Mouse (Mus musculus): ENCODE results near the gene Grik1. TPM values are rescaled to one million over a fixed set of nuclear protein-coding genes. Genes with fewer than 3 reads are reported as not detected.

Grik1 gene
- polyA plus RNA-seq, 1 experiment: not detected

DNA sequence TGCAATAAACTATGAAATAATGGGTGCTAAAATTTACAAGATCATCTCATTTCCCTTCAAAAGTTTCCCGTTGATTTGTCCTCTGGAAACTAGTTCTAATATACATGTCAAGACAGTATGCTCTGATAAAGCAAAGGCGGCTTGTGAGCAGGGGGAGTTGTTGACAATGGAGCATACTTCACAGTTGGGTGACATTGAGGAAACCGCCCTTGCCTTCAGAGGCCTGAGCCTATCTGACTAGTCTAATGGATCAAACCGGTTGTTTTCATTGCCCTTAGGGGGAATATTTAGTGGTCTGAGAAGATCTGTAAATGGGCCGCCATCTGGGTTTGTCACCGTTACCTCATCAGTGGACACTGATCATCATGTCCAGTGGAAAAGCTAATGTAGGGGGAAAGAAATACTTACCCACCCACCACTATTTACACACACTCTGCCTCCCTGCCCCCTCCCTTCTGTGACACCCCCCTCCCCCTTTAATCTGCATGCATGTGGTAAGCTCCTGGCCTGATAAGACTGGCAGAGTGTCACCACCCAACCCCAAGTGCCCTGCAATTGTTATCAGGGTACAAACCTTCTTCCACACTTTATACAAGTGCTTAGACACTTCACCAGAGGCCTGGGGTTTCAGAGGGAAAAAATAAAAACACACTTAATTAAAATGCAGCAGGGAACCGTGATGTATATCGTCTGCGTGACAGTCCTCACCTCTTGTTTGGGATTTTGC, 335.2 kb downstream of the Grik1 start:
- no peak overlapping the region for H3K9ac ChIP-seq (ENCODE audit: low read depth, poor library complexity, severe bottlenecking)
- H3K9me3 ChIP-seq (replicated peaks; ENCODE audit: control insufficient read depth, insufficient read depth, low read length, poor library complexity, severe bottlenecking): no peaks in the 10 kb centered on the region
- no peak overlapping the region for H3K4me3 ChIP-seq (ENCODE audit: low read depth, low read length)
- TF ChIP-seq CTCF (IDR thresholded peaks at IDR 0.05; ENCODE audit: low read depth, low read length): no peak
- no peak for TF ChIP-seq POLR2A (IDR thresholded peaks at IDR 0.05; ENCODE audit: insufficient read depth, low read length)
- TF ChIP-seq EP300 (IDR thresholded peaks at IDR 0.05; ENCODE audit: insufficient read depth, low read depth, low read length): no peak
- H3K27me3 ChIP-seq (ENCODE audit: control insufficient read depth, insufficient read depth, low read length, poor library complexity, severe bottlenecking): no peaks in the 10 kb centered on the region
- H3K36me3 ChIP-seq (ENCODE audit: control insufficient read depth, insufficient read depth, low read length, poor library complexity, severe bottlenecking): no peaks in the 10 kb centered on the region
- no peaks in the 10 kb centered on the region for H3K4me1 ChIP-seq (ENCODE audit: control insufficient read depth, insufficient read depth, low read length)
- H3K27ac ChIP-seq (ENCODE audit: insufficient read depth, low read length): no peak overlapping the region

DNA sequence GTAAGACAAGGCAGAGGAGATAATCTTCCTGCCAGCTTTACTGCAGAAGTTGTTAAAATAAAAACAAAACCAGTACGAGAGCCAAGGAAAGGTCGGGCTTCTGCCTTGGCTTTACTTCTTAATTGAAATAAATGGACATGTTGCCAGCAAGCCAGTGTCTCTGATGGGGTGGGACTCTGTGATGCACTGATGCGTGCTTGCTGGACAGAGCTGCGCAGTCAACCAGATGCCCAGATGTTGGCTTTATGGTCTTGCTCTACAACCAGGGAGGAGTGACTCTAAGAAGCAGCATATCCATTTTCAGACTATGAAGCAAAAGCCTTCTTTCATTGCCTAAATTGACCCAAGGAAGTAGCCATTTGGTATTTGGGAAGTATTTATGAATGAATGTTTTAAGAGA, 336.9 kb downstream of the Grik1 start:
- H3K27me3 ChIP-seq (ENCODE audit: control insufficient read depth, insufficient read depth, low read length, poor library complexity, severe bottlenecking): no peaks in the 10 kb centered on the region
- H3K4me3 ChIP-seq (ENCODE audit: low read depth, low read length): no peak overlapping the region
- H3K9ac ChIP-seq (ENCODE audit: low read depth, poor library complexity, severe bottlenecking): no peak overlapping the region
- H3K4me1 ChIP-seq (ENCODE audit: control insufficient read depth, insufficient read depth, low read length): no peaks in the 10 kb centered on the region
- H3K9me3 ChIP-seq (replicated peaks; ENCODE audit: control insufficient read depth, insufficient read depth, low read length, poor library complexity, severe bottlenecking): no peaks in the 10 kb centered on the region
- no peaks in the 10 kb centered on the region for H3K36me3 ChIP-seq (ENCODE audit: control insufficient read depth, insufficient read depth, low read length, poor library complexity, severe bottlenecking)
- no peak overlapping the region for H3K27ac ChIP-seq (ENCODE audit: insufficient read depth, low read length)
- TF ChIP-seq EP300 (IDR thresholded peaks at IDR 0.05; ENCODE audit: insufficient read depth, low read depth, low read length) (no peak), CTCF (IDR thresholded peaks at IDR 0.05; ENCODE audit: low read depth, low read length) (no peak), POLR2A (IDR thresholded peaks at IDR 0.05; ENCODE audit: insufficient read depth, low read length) (no peak)

DNA sequence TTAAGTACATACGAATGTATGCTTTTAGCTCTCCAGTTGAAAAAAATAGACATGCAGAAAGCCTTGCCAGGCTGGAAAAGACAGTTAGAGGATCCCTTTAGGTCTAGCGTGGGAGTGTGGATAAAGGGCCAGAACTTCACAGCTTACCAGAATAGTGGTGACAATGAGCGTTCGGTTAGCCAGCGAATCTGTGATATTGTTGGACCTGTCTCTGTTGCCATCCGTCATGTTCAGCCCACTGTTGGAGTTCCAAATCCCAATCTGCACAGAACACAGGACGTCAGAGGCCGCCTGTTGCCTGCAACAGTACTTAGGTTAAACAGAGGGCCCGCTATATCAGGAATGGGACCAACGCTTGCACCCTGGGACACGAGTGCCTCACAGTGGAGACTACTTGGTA, 340.2 kb downstream of the Grik1 start:
- TF ChIP-seq POLR2A (IDR thresholded peaks at IDR 0.05; ENCODE audit: insufficient read depth, low read length) (no peak), EP300 (IDR thresholded peaks at IDR 0.05; ENCODE audit: insufficient read depth, low read depth, low read length) (no peak), CTCF (IDR thresholded peaks at IDR 0.05; ENCODE audit: low read depth, low read length) (no peak)
- Histone ChIP-seq H3K27ac (ENCODE audit: insufficient read depth, low read length) (no peak overlapping the region), H3K9ac (ENCODE audit: low read depth, poor library complexity, severe bottlenecking) (no peak overlapping the region), H3K36me3 (ENCODE audit: control insufficient read depth, insufficient read depth, low read length, poor library complexity, severe bottlenecking) (no peaks in the 10 kb centered on the region), H3K9me3 (replicated peaks; ENCODE audit: control insufficient read depth, insufficient read depth, low read length, poor library complexity, severe bottlenecking) (no peaks in the 10 kb centered on the region), H3K4me1 (ENCODE audit: control insufficient read depth, insufficient read depth, low read length) (no peaks in the 10 kb centered on the region), H3K27me3 (ENCODE audit: control insufficient read depth, insufficient read depth, low read length, poor library complexity, severe bottlenecking) (no peaks in the 10 kb centered on the region), H3K4me3 (ENCODE audit: low read depth, low read length) (no peak overlapping the region)

DNA sequence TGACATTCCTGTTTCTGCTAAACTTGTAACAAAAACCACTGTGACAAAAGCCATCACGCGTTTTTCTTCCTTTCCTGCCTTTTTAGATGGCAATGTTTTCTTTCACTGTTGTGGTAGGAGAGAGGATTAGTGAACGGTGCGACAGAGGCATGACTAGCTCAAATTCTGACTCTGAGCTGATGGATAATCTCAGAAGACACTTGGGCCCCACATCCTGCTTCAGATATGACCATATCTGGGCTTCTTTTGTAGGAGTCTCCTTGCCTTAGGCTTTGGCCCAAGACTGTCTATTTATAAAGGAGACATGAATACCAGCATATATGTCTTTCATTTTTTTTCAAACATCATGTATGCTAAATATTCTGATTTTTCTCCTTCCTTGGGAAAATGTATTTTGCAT, 341.9 kb downstream of the Grik1 start:
- TF ChIP-seq POLR2A (IDR thresholded peaks at IDR 0.05; ENCODE audit: insufficient read depth, low read length) (no peak), CTCF (IDR thresholded peaks at IDR 0.05; ENCODE audit: low read depth, low read length) (no peak), EP300 (IDR thresholded peaks at IDR 0.05; ENCODE audit: insufficient read depth, low read depth, low read length) (no peak)
- Histone ChIP-seq H3K36me3 (ENCODE audit: control insufficient read depth, insufficient read depth, low read length, poor library complexity, severe bottlenecking) (no peaks in the 10 kb centered on the region), H3K9ac (ENCODE audit: low read depth, poor library complexity, severe bottlenecking) (no peak overlapping the region), H3K9me3 (replicated peaks; ENCODE audit: control insufficient read depth, insufficient read depth, low read length, poor library complexity, severe bottlenecking) (no peaks in the 10 kb centered on the region), H3K27me3 (ENCODE audit: control insufficient read depth, insufficient read depth, low read length, poor library complexity, severe bottlenecking) (no peaks in the 10 kb centered on the region), H3K4me3 (ENCODE audit: low read depth, low read length) (no peak overlapping the region), H3K27ac (ENCODE audit: insufficient read depth, low read length) (no peak overlapping the region), H3K4me1 (ENCODE audit: control insufficient read depth, insufficient read depth, low read length) (no peaks in the 10 kb centered on the region)

DNA sequence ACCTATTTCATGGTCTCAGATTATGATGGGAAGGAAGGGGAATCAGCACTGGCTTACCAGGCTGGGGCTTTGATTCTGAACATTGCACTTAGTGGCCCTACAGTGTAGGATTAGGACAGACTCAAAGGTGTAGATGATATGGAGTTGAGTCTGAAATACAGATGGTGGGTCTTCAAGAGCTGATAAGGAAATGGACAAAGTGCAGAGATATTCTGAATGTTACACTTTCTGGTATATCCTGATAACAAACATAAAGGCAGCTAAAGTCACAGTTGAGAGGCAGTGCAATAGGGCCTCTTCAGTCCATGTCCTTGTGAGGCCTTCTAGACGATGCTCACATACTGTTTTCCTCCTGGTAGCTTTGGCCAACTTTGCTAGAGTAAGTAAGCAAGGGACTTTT, 345.7 kb downstream of the Grik1 start:
- Histone ChIP-seq H3K4me1 (ENCODE audit: control insufficient read depth, insufficient read depth, low read length) (no peaks in the 10 kb centered on the region), H3K4me3 (ENCODE audit: low read depth, low read length) (no peak overlapping the region), H3K27ac (ENCODE audit: insufficient read depth, low read length) (no peak overlapping the region), H3K36me3 (ENCODE audit: control insufficient read depth, insufficient read depth, low read length, poor library complexity, severe bottlenecking) (no peaks in the 10 kb centered on the region), H3K9ac (ENCODE audit: low read depth, poor library complexity, severe bottlenecking) (no peak overlapping the region), H3K9me3 (replicated peaks; ENCODE audit: control insufficient read depth, insufficient read depth, low read length, poor library complexity, severe bottlenecking) (no peaks in the 10 kb centered on the region), H3K27me3 (ENCODE audit: control insufficient read depth, insufficient read depth, low read length, poor library complexity, severe bottlenecking) (no peaks in the 10 kb centered on the region)
- TF ChIP-seq POLR2A (IDR thresholded peaks at IDR 0.05; ENCODE audit: insufficient read depth, low read length) (no peak), EP300 (IDR thresholded peaks at IDR 0.05; ENCODE audit: insufficient read depth, low read depth, low read length) (no peak), CTCF (IDR thresholded peaks at IDR 0.05; ENCODE audit: low read depth, low read length) (no peak)

DNA sequence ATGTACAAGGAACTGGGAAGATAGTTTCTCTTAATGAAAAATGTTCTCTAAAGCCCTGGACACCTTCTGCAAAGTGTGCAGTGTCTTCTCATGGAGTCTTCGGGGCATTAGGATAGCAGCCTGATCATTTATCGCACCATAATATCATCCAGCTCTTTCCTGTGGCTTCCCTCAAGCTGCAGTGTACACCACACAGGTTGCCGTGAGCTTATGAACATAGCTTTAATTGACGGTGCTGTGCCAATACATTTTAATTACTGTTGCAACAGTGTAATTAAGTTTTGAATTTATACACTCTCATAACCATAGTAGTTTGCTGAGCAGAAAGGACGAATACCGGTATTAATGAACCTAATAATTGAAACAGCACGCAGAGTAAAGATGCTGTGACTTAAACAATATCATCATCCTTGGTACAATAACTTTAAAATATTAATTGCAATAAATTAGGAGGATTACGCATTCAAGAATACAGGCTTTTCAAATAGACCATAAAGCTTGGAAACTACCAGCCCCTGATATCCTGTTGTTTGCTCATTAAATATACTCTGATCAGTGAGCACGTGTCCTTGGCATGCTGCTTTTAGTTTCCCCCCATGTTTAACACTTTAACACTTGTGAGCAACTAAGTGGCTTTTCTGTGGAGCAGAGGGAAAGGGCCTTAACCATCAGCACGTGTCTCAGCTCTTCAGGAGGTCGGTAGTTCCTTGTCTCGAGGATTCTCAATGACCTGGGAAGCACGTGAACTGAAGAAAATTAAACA, 347.8 kb downstream of the Grik1 start:
- H3K4me1 ChIP-seq (ENCODE audit: control insufficient read depth, insufficient read depth, low read length): no peaks in the 10 kb centered on the region
- no peaks in the 10 kb centered on the region for H3K36me3 ChIP-seq (ENCODE audit: control insufficient read depth, insufficient read depth, low read length, poor library complexity, severe bottlenecking)
- H3K9ac ChIP-seq (ENCODE audit: low read depth, poor library complexity, severe bottlenecking): no peak overlapping the region
- no peak for TF ChIP-seq EP300 (IDR thresholded peaks at IDR 0.05; ENCODE audit: insufficient read depth, low read depth, low read length)
- no peak for TF ChIP-seq CTCF (IDR thresholded peaks at IDR 0.05; ENCODE audit: low read depth, low read length)
- TF ChIP-seq POLR2A (IDR thresholded peaks at IDR 0.05; ENCODE audit: insufficient read depth, low read length): no peak
- no peak overlapping the region for H3K27ac ChIP-seq (ENCODE audit: insufficient read depth, low read length)
- H3K27me3 ChIP-seq (ENCODE audit: control insufficient read depth, insufficient read depth, low read length, poor library complexity, severe bottlenecking): no peaks in the 10 kb centered on the region
- no peaks in the 10 kb centered on the region for H3K9me3 ChIP-seq (replicated peaks; ENCODE audit: control insufficient read depth, insufficient read depth, low read length, poor library complexity, severe bottlenecking)
- H3K4me3 ChIP-seq (ENCODE audit: low read depth, low read length): no peak overlapping the region
